Mouse (Mus musculus): ENCODE measurements around the gene Spink8.

Gene Spink8

GRCm38 (mm10) chr9:109863085-109863484 lies 51.0 kb downstream of the Spink8 start:
- in situ Hi-C loops (cut with MboI, MseI) = no loop called here

DNA sequence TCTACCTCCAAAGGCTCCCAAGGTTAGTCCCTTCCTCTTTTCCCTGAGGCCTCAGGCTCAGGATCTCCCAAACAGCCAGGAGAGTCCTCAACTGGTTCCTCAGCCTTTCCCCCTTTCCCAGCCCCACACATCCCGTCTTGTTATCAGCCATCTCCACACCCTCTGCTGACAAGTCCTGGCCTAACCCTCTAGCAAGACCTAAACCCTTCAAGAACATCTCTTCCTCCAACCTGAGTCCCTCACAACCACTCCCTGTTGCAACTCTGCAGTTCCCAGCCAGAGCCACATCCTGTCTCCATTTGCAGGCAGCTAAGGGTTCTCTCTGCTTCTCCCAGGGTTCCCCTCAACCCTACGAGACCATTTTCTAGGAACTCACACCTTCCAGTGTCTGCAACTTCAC lies 54.1 kb downstream of the Spink8 start:
- in situ Hi-C loops (cut with MboI, MseI) = no loop called here

GRCm38 (mm10) chr9:109870983-109871572 lies 59.0 kb downstream of the Spink8 start:
- in situ Hi-C loops (cut with MboI, MseI) = loop anchor here (10.0 kb wide), 1 partner anchor 1306 kb away; the partner anchor contains the start of genes Dalrd3, Impdh2 and Ndufaf3

DNA sequence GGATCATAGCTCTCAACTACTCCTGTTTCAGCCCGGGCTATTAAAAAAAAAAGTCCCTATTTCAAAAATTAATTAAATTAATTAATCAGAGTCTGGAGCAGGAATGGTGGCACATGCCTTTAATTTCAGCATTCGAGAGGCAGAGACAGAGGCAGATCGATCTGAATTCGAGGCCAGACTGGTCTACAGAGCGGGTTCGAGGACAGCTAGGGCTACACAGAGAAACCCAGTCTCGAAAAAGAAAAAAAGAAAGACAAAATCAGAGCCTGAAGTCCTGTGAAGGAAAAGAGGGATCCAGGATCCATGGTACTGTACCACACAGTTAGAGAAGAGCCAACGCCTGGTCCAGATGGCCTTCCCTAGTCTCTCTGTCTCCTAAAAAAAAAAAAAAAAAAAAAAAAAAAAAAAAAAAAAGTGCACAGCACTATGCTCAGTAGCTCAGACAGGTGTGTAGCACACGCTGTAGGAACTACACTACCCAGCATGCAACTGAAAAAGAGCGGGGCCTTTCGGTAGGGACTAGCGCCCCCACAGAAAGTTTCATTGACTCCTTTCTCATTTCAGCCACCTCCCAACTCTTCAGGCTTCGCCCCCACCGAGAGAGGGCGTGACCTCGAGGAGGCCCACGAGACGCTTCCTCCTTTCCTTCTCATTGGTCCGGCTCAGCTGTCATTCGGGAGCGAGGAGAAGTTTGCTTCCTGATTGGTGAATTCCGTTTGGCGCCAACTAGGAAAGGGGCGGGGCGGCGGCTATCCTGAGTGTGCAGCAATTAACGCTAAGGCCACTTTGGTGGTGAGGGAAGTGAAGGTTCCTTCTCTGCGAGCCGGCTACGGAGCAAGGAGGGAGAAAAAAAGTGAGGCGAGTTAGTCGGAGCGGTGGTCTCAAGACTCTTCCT lies 63.0 kb downstream of the Spink8 start, which contains the start of gene Cdc25a:
Gene Cdc25a, plus strand, starts transcription at position 783 of the 895 bp plus-strand sequence.
- in situ Hi-C loops (cut with MboI, MseI) = loop anchor here (10.0 kb wide), 1 partner anchor 1310 kb away; the partner anchor contains the start of genes Dalrd3, Impdh2 and Ndufaf3

DNA sequence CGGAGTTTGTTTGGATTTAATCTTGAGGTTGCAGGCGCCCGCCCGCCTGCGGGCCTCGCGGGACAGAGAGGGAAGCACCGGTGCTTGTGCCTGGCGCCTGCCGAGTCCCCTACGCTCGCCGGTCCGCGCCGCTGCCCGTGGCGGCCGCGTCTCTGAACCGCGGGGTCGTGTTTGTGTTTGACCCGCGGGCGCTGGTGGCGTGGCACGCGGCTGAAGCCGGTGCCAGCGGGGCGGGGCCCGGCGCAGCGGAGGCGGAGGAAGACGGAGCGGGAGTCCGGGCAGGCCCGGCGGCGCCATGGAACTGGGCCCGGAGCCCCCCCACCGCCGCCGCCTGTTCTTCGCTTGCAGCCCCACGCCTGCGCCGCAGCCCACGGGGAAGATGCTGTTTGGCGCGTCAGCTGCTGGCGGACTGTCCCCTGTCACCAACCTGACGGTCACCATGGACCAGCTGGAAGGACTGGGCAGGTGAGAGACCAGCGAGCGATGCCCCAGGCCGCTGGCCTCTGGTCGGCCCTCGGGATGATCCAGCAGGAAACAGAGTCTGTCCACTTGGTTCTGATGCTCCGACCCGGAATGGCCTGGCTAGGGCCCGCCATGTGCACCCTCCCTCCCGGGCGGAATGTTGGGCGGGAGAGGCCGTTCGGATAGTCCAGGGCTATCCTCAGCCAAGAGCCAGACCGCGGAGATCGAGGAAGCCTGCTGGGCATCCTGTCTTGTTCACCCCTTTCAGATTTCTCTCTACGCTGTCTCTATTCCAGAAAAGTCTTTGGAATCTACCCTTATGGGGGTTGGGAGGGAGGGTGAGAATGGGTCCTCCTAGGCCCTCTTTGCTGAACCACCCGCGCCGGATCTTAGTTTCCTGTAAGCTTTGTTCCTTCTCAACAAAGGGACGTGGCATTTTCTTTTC lies 63.9 kb downstream of the Spink8 start:
- in situ Hi-C loops (cut with MboI, MseI) = loop anchor here (10.0 kb wide), 1 partner anchor 1311 kb away; the partner anchor contains the start of genes Dalrd3, Impdh2 and Ndufaf3

All from T-helper 1 cell (primary cell).